Mouse (Mus musculus): ENCODE measurements around the gene Slc9a2.

GRCm38 (mm10) chr1:40632407-40633062 is 47.8 kb upstream of the Slc9a2 start:
- TF ChIP-seq USF1 (IDR thresholded peaks at IDR 0.05; ENCODE audit: low read depth): no peak
- no peak for TF ChIP-seq CTCF (IDR thresholded peaks at IDR 0.05; ENCODE audit: control insufficient read depth, insufficient read depth, insufficient read length)

All from C2C12 (cell line).